Mouse (Mus musculus) forebrain, embryonic 11.5 days (tissue): ENCODE measurements around the gene Zbed4. TPM values are rescaled to one million over a fixed set of nuclear protein-coding genes. Genes with fewer than 3 reads are reported as not detected.
"Not testable (repeated sequence)": the region's sequence is repeated elsewhere in the genome, so short reads cannot be mapped to it uniquely, and the experiment has no call there.

Experiments
- ATAC-seq: fragments of 200-750 bp; cut with Nextera tagmentation; replicated peaks from 2 replicates; pipeline ENCODE4 v1.8.0; 2017; ENCODE audit warnings: moderate TSS enrichment; ENCODE audit not compliant: low FRiP score
- DNase-seq: peaks from one replicate; pipeline ENCODE4 v3.0.0-alpha.2; 2017; ENCODE audit warnings: low spot score
- H3K27ac ChIP-seq: fragments of 300-500 bp; sonication (generic); 2 replicates; pipeline ENCODE4 v1.5.1; 2014; ENCODE audit warnings: low read depth, low read length
- H3K27me3 ChIP-seq: fragments of 300-500 bp; sonication (generic); 2 replicates; pipeline ENCODE4 v1.6.1; 2014; ENCODE audit warnings: mild to moderate bottlenecking, low read length, mixed read lengths; ENCODE audit not compliant: control insufficient read depth, insufficient read depth
- H3K36me3 ChIP-seq: fragments of 300-500 bp; sonication (generic); 2 replicates; pipeline ENCODE4 v1.6.1; 2014; ENCODE audit warnings: mild to moderate bottlenecking, low read length, moderate library complexity, mixed read lengths; ENCODE audit not compliant: control insufficient read depth, insufficient read depth
- H3K4me1 ChIP-seq: fragments of 300-500 bp; sonication (generic); replicated peaks from 2 replicates; pipeline ENCODE4 v1.6.1; 2014; ENCODE audit warnings: low read length, mixed read lengths; ENCODE audit not compliant: control insufficient read depth, insufficient read depth
- H3K4me2 ChIP-seq: fragments of 300-500 bp; sonication (generic); 2 replicates; pipeline ENCODE4 v1.6.1; 2014; ENCODE audit warnings: low read depth, mild to moderate bottlenecking, low read length, moderate library complexity, mixed read lengths; ENCODE audit not compliant: severe bottlenecking
- H3K4me3 ChIP-seq: fragments of 300-500 bp; sonication (generic); 2 replicates; pipeline ENCODE4 v1.5.1; 2014; ENCODE audit warnings: low read depth, low read length
- H3K9ac ChIP-seq: fragments of 300-500 bp; sonication (generic); 2 replicates; pipeline ENCODE4 v1.6.1; 2014; ENCODE audit warnings: low read length
- H3K9me3 ChIP-seq: fragments of 300-500 bp; sonication (generic); 2 replicates; pipeline ENCODE4 v1.6.1; 2016; ENCODE audit warnings: low read length, mixed read lengths; ENCODE audit not compliant: control insufficient read depth
- WGBS: fragments of 180-500 bp; shearing (Covaris S2); extraction: QIAGEN DNeasy Blood & Tissue Kit; methylation state at CpG from one replicate; pipeline ENCODE4 v1.1.7; 2014; 5-methylcytosine and 5-hydroxymethylcytosine counted together
- polyA plus RNA-seq: library from polyadenylated mRNA; unstranded; fragments of >200 nt; fragmentation: Nextera tagmentation; extraction: Ambion mirVana; gene quantifications from 2 replicates; pipeline ENCODE4 v1.2.1, GENCODE M21; 2014

Gene Zbed4
- polyA plus RNA-seq, 1 experiment from 2014 or later = 43.6 TPM

GRCm38 (mm10) chr15:88732405-88733020 is 18.9 kb upstream of the Zbed4 start:
- no peak overlapping the region for H3K27ac ChIP-seq
- no peak for DNase-seq

GRCm38 (mm10) chr15:88733041-88733751 is 18.3 kb upstream of the Zbed4 start:
- WGBS = under 1% methylated on average over 58 of the region's 86 CpGs
- peak overlapping the region; percentile 90 for H3K4me2 ChIP-seq
- ATAC-seq = peak; percentile 42

More at GRCm38 (mm10) chr15:88732405-88733020, 18.9 kb upstream of the Zbed4 start:
- Histone ChIP-seq H3K27me3 (no peaks in the 10 kb centered on the region), H3K4me2 (peak overlapping the region; percentile 90), H3K9ac (peak overlapping the region; percentile 98), H3K36me3 (peaks cover 18% of the 10 kb centered on the region), H3K4me1 (peaks cover 8% of the 10 kb centered on the region), H3K4me3 (peak overlapping the region; percentile 100), H3K9me3 (no peaks in the 10 kb centered on the region)
- 37% methylated on average over 15 of the region's 15 CpGs for WGBS
- ATAC-seq = no peak

GRCm38 (mm10) chr15:88733834-88734571 is 17.5 kb upstream of the Zbed4 start, which contains the start of gene Brd1:
Gene Brd1, minus strand, starts transcription at chr15:88734233.
- ATAC-seq = peak; percentile 88
- H3K9ac ChIP-seq = peak within 1 kb of the TSS; percentile 98
- H3K27ac ChIP-seq = peak within 1 kb of the TSS; percentile 66
- H3K36me3 ChIP-seq = peaks cover 12% of the 10 kb centered on the region
- H3K4me1 ChIP-seq = peaks cover 8% of the 10 kb centered on the region
- DNase-seq = peak; percentile 87
- under 1% methylated on average over 94 of the region's 103 CpGs for WGBS
- H3K4me2 ChIP-seq = peak within 1 kb of the TSS; percentile 90
- H3K4me3 ChIP-seq = peak within 1 kb of the TSS; percentile 100
- no peaks in the 10 kb centered on the region for H3K27me3 ChIP-seq
- H3K9me3 ChIP-seq = no peaks in the 10 kb centered on the region

More at GRCm38 (mm10) chr15:88733041-88733751, 18.3 kb upstream of the Zbed4 start:
- Histone ChIP-seq H3K9ac (peak overlapping the region; percentile 98), H3K27ac (peak overlapping the region; percentile 66), H3K27me3 (no peaks in the 10 kb centered on the region), H3K4me3 (peak overlapping the region; percentile 100), H3K9me3 (no peaks in the 10 kb centered on the region), H3K36me3 (peaks cover 18% of the 10 kb centered on the region), H3K4me1 (peaks cover 8% of the 10 kb centered on the region)
- peak; percentile 76 for DNase-seq

GRCm38 (mm10) chr15:88736166-88736565 is 15.3 kb upstream of the Zbed4 start:
- no peak for ATAC-seq
- Histone ChIP-seq H3K4me1 (peaks cover 9% of the 10 kb centered on the region), H3K9ac (no peak overlapping the region), H3K27me3 (no peaks in the 10 kb centered on the region), H3K27ac (no peak overlapping the region), H3K4me2 (no peak overlapping the region), H3K4me3 (no peak overlapping the region), H3K9me3 (no peaks in the 10 kb centered on the region), H3K36me3 (no peaks in the 10 kb centered on the region)
- 76% methylated on average over 4 of the region's 4 CpGs for WGBS
- no peak for DNase-seq

- 60% methylated on average over 2 of the region's 2 CpGs for WGBS
- Histone ChIP-seq H3K36me3 (no peaks in the 10 kb centered on the region), H3K4me3 (no peak overlapping the region), H3K9ac (no peak overlapping the region), H3K4me2 (no peak overlapping the region), H3K27ac (no peak overlapping the region), H3K9me3 (no peaks in the 10 kb centered on the region), H3K4me1 (0 out of 2 replicates have a peak, but pooled peaks cover 2% of the 10 kb centered on the region), H3K27me3 (no peaks in the 10 kb centered on the region)
- DNase-seq = no peak
- no peak for ATAC-seq
Measured at GRCm38 (mm10) chr15:88738466-88738865, 13.0 kb upstream of the Zbed4 start.

- no peaks in the 10 kb centered on the region for H3K9me3 ChIP-seq
- WGBS = 33% methylated on average over 6 of the region's 6 CpGs
- DNase-seq (no peak), ATAC-seq (no peak)
- no peaks in the 10 kb centered on the region for H3K36me3 ChIP-seq
- H3K4me3 ChIP-seq = no peak overlapping the region
- no peak overlapping the region for H3K9ac ChIP-seq
- H3K4me2 ChIP-seq = no peak overlapping the region
- 0 out of 2 replicates have a peak, but pooled peaks cover 2% of the 10 kb centered on the region for H3K4me1 ChIP-seq
- H3K27me3 ChIP-seq = no peaks in the 10 kb centered on the region
- no peak overlapping the region for H3K27ac ChIP-seq
Measured at GRCm38 (mm10) chr15:88741366-88741765, 10.1 kb upstream of the Zbed4 start.

- not testable (repeated sequence) for ATAC-seq, H3K36me3 ChIP-seq, H3K9me3 ChIP-seq, H3K9ac ChIP-seq, H3K27me3 ChIP-seq, H3K4me3 ChIP-seq, DNase-seq, H3K4me1 ChIP-seq, H3K4me2 ChIP-seq, H3K27ac ChIP-seq
- 89% methylated on average over 5 of the region's 5 CpGs for WGBS
Measured at GRCm38 (mm10) chr15:88743371-88743770, 8.1 kb upstream of the Zbed4 start.

GRCm38 (mm10) chr15:88745347-88745746 is 6.1 kb upstream of the Zbed4 start:
- Histone ChIP-seq H3K4me1 (no peaks in the 10 kb centered on the region), H3K27ac (no peak overlapping the region), H3K9ac (no peak overlapping the region), H3K9me3 (no peaks in the 10 kb centered on the region), H3K27me3 (no peaks in the 10 kb centered on the region), H3K36me3 (no peaks in the 10 kb centered on the region), H3K4me2 (no peak overlapping the region), H3K4me3 (no peak overlapping the region)
- DNase-seq = no peak
- no peak for ATAC-seq
- WGBS = 90% methylated on average over 3 of the region's 3 CpGs
